Mouse (Mus musculus) spleen, adult 18-20 months (tissue): Measurements from ENCODE around the gene Hrasls5.

Experiments
- DNase-seq, 2 experiments: peaks; one replicate each; pipeline ENCODE4 v3.0.0; 2022; ENCODE audit warnings: mixed read lengths in 2 of 2

The Hrasls5 gene

DNA sequence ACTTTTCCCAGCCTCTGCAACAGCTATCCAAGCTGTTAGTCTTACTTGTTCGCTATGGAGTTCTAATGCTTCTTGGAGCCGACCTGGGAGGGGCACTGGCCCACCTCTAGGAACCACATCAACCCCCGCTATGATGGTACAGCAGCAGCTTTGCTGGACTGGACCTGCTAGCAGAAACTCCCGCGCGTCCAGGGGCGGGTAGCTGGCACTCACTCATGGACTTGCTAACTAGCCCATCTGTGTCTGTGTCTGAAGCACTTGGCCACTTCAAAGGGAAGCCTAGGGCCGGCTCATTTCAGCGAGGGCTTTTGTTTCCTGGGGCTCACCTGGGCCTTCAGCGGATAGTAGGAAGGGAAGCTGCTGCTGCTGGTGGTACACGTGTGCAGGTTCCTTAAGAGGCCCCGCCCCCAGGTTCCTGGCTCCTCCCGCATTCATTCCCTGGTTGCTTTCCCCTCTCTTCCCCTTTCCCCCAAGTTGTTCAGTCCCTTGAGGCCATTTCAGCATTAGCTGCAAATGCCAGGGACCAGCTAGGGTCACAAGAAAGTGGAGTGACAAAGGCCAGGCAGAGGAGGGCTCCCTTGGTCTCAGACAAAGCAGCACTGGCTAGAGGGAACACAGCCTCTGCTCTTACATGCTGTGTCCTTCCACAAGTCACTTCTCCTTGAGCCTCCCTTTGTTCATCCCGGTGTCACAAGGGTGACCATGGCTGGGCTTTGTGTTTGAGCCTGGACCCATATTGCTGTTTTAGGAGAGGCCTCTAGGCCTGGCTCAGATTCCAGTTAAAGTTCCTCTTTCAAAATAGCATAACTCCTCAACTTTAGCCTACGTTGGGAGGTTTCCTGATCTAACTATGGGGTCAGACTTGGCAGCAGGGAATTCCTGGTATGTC lies 5.3 kb upstream of the Hrasls5 start, which contains the start of gene Lgals12:
Gene Lgals12, minus strand, starts transcription at position 393 of the 889 bp plus-strand sequence.
- no peak for DNase-seq

- no peak for DNase-seq
Measured at GRCm38 (mm10) chr19:7607690-7608201, 4.6 kb upstream of the Hrasls5 start.

DNA sequence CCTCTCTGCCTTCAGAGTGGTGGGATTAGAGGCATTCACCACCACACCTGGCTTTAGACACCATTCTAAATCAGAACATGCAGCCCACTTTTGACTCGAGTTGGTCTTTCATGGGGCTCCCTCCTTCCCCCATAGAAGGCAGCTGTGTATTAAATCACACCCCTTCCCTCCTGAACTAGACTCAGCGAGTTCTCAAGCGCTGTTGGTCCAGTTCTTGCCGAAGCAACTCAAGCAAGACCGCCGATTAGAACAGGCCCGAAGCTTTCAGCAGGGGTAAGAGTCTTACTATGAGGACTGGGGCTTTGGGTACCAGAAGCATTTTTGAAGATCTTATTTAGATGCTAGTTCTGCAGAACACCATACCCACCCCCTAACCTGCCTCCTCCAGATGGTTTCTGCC lies 810 bp downstream of the Hrasls5 start:
- no peak for DNase-seq

DNA sequence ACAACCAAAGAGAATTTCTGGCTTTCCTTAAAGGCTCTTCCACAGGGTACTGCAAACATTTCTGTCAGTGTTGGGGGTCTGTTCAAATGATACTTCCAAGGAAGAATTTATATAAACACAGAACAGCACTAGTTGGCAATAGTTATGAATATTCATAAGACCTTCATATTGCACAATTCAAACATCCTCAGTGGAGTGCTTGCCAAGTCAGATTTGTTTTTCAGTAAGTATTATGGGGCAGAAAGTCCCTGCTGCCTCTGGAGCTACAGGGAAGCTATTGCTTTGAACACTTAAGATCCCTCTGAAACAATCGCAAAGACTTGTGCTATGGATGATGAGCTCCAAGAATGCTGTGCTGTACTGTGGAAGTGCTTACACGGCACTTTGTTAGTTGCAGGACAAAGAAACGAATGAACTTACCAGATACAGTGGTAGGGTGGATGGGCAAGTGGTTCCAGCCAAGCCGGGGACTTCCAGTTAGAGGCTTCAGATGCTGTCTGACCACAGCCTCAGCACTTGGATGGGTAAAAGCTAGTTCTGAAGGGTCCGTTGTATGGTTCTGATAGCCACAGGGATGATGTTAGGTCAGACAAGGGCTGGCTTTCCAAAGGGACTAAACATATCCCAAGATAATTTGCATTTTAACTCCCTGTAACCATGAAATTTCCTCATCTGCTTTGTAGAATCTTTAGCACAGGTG lies 4.0 kb downstream of the Hrasls5 start:
- DNase-seq: no peak

- DNase-seq: no peak
Measured at GRCm38 (mm10) chr19:7617085-7617484, 4.7 kb downstream of the Hrasls5 start.

- DNase-seq: peak in 1 of 2 experiments; percentile 45
Measured at GRCm38 (mm10) chr19:7617696-7618095, 5.4 kb downstream of the Hrasls5 start.

GRCm38 (mm10) chr19:7633021-7633420 lies 20.7 kb downstream of the Hrasls5 start:
- no peak for DNase-seq

- no peak for DNase-seq
Measured at GRCm38 (mm10) chr19:7633786-7634185, 21.4 kb downstream of the Hrasls5 start.

DNA sequence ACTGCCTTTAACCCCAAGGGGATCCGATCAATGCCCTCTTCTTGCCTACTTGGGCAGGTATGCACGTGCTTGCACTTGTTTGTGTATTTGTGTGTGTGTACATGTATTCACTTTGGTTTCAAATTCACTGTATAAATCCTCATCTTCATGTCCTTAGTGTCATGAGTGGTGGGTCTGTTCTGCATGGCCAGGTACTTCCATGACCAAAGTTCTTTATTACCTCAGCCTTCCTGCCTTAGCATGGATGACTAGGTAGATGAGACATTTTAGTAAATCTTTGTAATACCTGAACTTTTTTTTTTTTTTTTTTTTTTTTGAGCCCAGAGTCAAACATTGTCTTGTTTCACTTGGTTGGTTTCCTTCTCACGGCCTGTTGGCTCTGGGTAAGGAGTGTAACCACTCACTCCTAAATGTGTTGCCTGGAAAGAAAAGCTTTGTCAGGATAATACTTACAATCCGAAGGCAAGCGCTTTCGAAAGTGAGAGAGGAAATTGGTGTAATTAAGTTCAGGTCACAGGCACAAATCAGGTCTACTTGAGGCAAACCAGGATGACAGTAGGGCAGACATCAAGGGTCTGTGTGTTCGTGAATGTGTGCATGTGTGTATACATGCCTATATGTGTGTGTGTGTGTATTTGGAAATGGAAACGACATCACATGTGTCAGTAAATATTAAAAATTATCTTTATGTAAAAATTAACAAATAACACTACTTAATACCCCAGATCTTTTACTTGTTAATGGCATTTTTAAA lies 36.7 kb downstream of the Hrasls5 start:
- no peak for DNase-seq

GRCm38 (mm10) chr19:7672033-7672432 lies 59.7 kb downstream of the Hrasls5 start:
- no peak for DNase-seq

DNA sequence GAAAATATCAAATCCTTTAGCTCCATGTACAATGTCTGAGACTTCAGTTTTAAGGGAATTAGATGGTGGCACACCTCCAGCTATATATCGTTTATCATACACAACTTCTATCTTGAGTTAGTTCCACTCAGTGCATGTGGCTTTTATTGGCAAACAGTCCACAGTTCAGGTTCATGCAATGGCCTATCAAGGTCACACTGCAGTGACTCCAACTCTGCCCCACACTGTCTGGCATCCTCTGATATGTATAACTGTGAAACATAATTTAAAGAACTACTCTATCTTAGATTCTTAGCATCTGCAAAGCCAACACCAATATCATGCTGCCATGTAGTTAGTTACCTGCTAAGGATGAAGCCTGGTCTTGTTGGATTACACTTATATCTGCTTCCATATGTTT lies 75.6 kb downstream of the Hrasls5 start:
- no peak for DNase-seq
